Mouse (Mus musculus) ovary, adult 18-20 months (tissue): ENCODE results near the gene Rab19.
"Not testable (repeated sequence)": the region's sequence is repeated elsewhere in the genome, so short reads cannot be mapped to it uniquely, and the experiment has no call there.

Experiments
- DNase-seq: peaks from one replicate; pipeline ENCODE4 v3.0.0; 2022; ENCODE audit warnings: low spot score, mixed read lengths

Gene Rab19

GRCm38 (mm10) chr6:39379749-39380148, 1.2 kb upstream of the Rab19 start:
- DNase-seq, result no peak

GRCm38 (mm10) chr6:39380276-39380675, 699 bp upstream of the Rab19 start:
- DNase-seq, result no peak

- no peak for DNase-seq
Measured at GRCm38 (mm10) chr6:39389988-39390387, 9.0 kb downstream of the Rab19 start.

GRCm38 (mm10) chr6:39395471-39395870, 14.5 kb downstream of the Rab19 start:
- DNase-seq, result no peak

- DNase-seq, result no peak
Measured at GRCm38 (mm10) chr6:39395916-39396315, 14.9 kb downstream of the Rab19 start.

- DNase-seq, result no peak
Measured at GRCm38 (mm10) chr6:39397046-39397445, 16.1 kb downstream of the Rab19 start.

GRCm38 (mm10) chr6:39398342-39398741, 17.4 kb downstream of the Rab19 start:
- DNase-seq, result no peak

- no peak for DNase-seq
Measured at GRCm38 (mm10) chr6:39400343-39400742, 19.4 kb downstream of the Rab19 start.

GRCm38 (mm10) chr6:39403136-39403535, 22.2 kb downstream of the Rab19 start:
- DNase-seq, result no peak

- DNase-seq, result no peak
Measured at GRCm38 (mm10) chr6:39406480-39406879, 25.5 kb downstream of the Rab19 start.

- no peak for DNase-seq
Measured at GRCm38 (mm10) chr6:39414106-39414505, 33.1 kb downstream of the Rab19 start.

GRCm38 (mm10) chr6:39415762-39416161, 34.8 kb downstream of the Rab19 start:
- DNase-seq, result no peak

GRCm38 (mm10) chr6:39416654-39417053, 35.7 kb downstream of the Rab19 start:
- not testable (repeated sequence) for DNase-seq

- no peak for DNase-seq
Measured at GRCm38 (mm10) chr6:39419386-39419850, 38.4 kb downstream of the Rab19 start.

GRCm38 (mm10) chr6:39419851-39420721, 39.1 kb downstream of the Rab19 start, which contains the start of gene Mkrn1:
Mkrn1 (minus strand) TSS chr6:39420462.
- peak; percentile 54 for DNase-seq

- no peak for DNase-seq
Measured at GRCm38 (mm10) chr6:39420867-39421266, 39.9 kb downstream of the Rab19 start.

GRCm38 (mm10) chr6:39423130-39423551, 42.2 kb downstream of the Rab19 start:
- no peak for DNase-seq

- DNase-seq, result no peak
Measured at GRCm38 (mm10) chr6:39423686-39424085, 42.7 kb downstream of the Rab19 start.

GRCm38 (mm10) chr6:39425181-39425580, 44.2 kb downstream of the Rab19 start:
- peak; percentile 72 for DNase-seq

GRCm38 (mm10) chr6:39426725-39427124, 45.8 kb downstream of the Rab19 start:
- no peak for DNase-seq

- no peak for DNase-seq
Measured at GRCm38 (mm10) chr6:39427276-39428003, 46.5 kb downstream of the Rab19 start.

GRCm38 (mm10) chr6:39429007-39429788, 48.2 kb downstream of the Rab19 start:
- peak; percentile 26 for DNase-seq
